Mouse (Mus musculus): ENCODE measurements around the gene Celsr1. TPM values are rescaled to one million over a fixed set of nuclear protein-coding genes. Genes with fewer than 3 reads are reported as not detected.
"Not testable (repeated sequence)": the region's sequence is repeated elsewhere in the genome, so short reads cannot be mapped to it uniquely, and the experiment has no call there.

Gene Celsr1
- total RNA-seq, 4 experiments from 2014 or later = 5.5 to 6.9 (median 6.2) TPM

- no peak for DNase-seq (ENCODE audit: low spot score in 2 of 2)
Measured at GRCm38 (mm10) chr15:86064850-86065229, 31.3 kb upstream of the Celsr1 start.

GRCm38 (mm10) chr15:86064191-86064849 is 30.7 kb upstream of the Celsr1 start:
- no peak for DNase-seq (ENCODE audit: low spot score in 2 of 2)

- no peak for DNase-seq (ENCODE audit: low spot score in 2 of 2)
Measured at GRCm38 (mm10) chr15:86061848-86062481, 28.4 kb upstream of the Celsr1 start.

GRCm38 (mm10) chr15:86061221-86061620 is 27.6 kb upstream of the Celsr1 start:
- no peak for DNase-seq (ENCODE audit: low spot score in 2 of 2)

GRCm38 (mm10) chr15:86060581-86060980 is 27.0 kb upstream of the Celsr1 start:
- no peak for DNase-seq (ENCODE audit: low spot score in 2 of 2)

GRCm38 (mm10) chr15:86059835-86060380 is 26.3 kb upstream of the Celsr1 start:
- DNase-seq (ENCODE audit: low spot score in 2 of 2) = no peak

- no peak for DNase-seq (ENCODE audit: low spot score in 2 of 2)
Measured at GRCm38 (mm10) chr15:86058931-86059834, 25.6 kb upstream of the Celsr1 start.

- peak; percentile 77 to 87 for DNase-seq (ENCODE audit: low spot score in 2 of 2)
Measured at GRCm38 (mm10) chr15:86058394-86058915, 24.9 kb upstream of the Celsr1 start.

GRCm38 (mm10) chr15:86057908-86058307 is 24.3 kb upstream of the Celsr1 start:
- DNase-seq (ENCODE audit: low spot score in 2 of 2) = no peak

GRCm38 (mm10) chr15:86057413-86057812 is 23.8 kb upstream of the Celsr1 start, which contains the start of gene Gramd4:
TSS of gene Gramd4 (plus strand) at chr15:86057695.
- DNase-seq (ENCODE audit: low spot score in 2 of 2) = no peak

- no peak for DNase-seq (ENCODE audit: low spot score in 2 of 2)
Measured at GRCm38 (mm10) chr15:86056221-86056760, 22.7 kb upstream of the Celsr1 start.

GRCm38 (mm10) chr15:86054861-86055260 is 21.3 kb upstream of the Celsr1 start:
- DNase-seq (ENCODE audit: low spot score in 2 of 2) = not testable (repeated sequence)

GRCm38 (mm10) chr15:86053890-86054536 is 20.4 kb upstream of the Celsr1 start:
- peak; percentile 52 to 89 for DNase-seq (ENCODE audit: low spot score in 2 of 2)

- no peak for DNase-seq (ENCODE audit: low spot score in 2 of 2)
Measured at GRCm38 (mm10) chr15:86051878-86052478, 18.4 kb upstream of the Celsr1 start.

GRCm38 (mm10) chr15:86051152-86051551 is 17.6 kb upstream of the Celsr1 start:
- DNase-seq (ENCODE audit: low spot score in 2 of 2) = no peak

GRCm38 (mm10) chr15:86050170-86050743 is 16.7 kb upstream of the Celsr1 start:
- DNase-seq (ENCODE audit: low spot score in 2 of 2) = no peak

GRCm38 (mm10) chr15:86049510-86049909 is 15.9 kb upstream of the Celsr1 start:
- DNase-seq (ENCODE audit: low spot score in 2 of 2) = no peak

- no peak for DNase-seq (ENCODE audit: low spot score in 2 of 2)
Measured at GRCm38 (mm10) chr15:86042364-86042763, 8.8 kb upstream of the Celsr1 start.

- DNase-seq (ENCODE audit: low spot score in 2 of 2) = no peak
Measured at GRCm38 (mm10) chr15:86041421-86041820, 7.8 kb upstream of the Celsr1 start.

- peak in 1 of 2 experiments; percentile 43 for DNase-seq (ENCODE audit: low spot score in 2 of 2)
Measured at GRCm38 (mm10) chr15:86038802-86039201, 5.2 kb upstream of the Celsr1 start.
